Mouse (Mus musculus) kidney, embryonic 14.5 days (tissue): ENCODE measurements at regions not wholly inside any gene's neighbourhood (a gene's known extent, or its start where the extent isn't known, plus 50 kb on each side); places are given as distances from the start of the nearest gene placed in this dataset.
"Not testable (repeated sequence)": the region's sequence is repeated elsewhere in the genome, so short reads cannot be mapped to it uniquely, and the experiment has no call there.

ENCODE experiments used
- ATAC-seq: fragments of 200-750 bp; cut with Nextera tagmentation; 2 replicates; pipeline ENCODE4 v1.8.0; 2017; ENCODE audit warnings: moderate number of reproducible peaks, mild to moderate bottlenecking, moderate TSS enrichment, moderate library complexity; ENCODE audit not compliant: low FRiP score, low TSS enrichment
- H3K27ac ChIP-seq: fragments of 300-500 bp; sonication (generic); 2 replicates; pipeline ENCODE4 v1.5.1; 2014; ENCODE audit warnings: low read depth, mild to moderate bottlenecking, low read length, moderate library complexity, mixed read lengths
- H3K27me3 ChIP-seq: fragments of 300-500 bp; sonication (generic); 2 replicates; pipeline ENCODE4 v1.6.1; 2014; ENCODE audit warnings: mild to moderate bottlenecking, low read length; ENCODE audit not compliant: control insufficient read depth, insufficient read depth
- H3K36me3 ChIP-seq: fragments of 300-500 bp; sonication (generic); 2 replicates; pipeline ENCODE4 v1.6.1; 2014; ENCODE audit warnings: low read length, mixed read lengths; ENCODE audit not compliant: control insufficient read depth, insufficient read depth
- H3K4me1 ChIP-seq: fragments of 300-500 bp; sonication (generic); 2 replicates; pipeline ENCODE4 v1.6.1; 2014; ENCODE audit warnings: low read length, mixed read lengths; ENCODE audit not compliant: control insufficient read depth, insufficient read depth
- H3K4me2 ChIP-seq: fragments of 300-500 bp; sonication (generic); replicated peaks from 2 replicates; pipeline ENCODE4 v1.6.1; 2014; ENCODE audit warnings: low read depth, mild to moderate bottlenecking, low read length
- H3K4me3 ChIP-seq: fragments of 300-500 bp; sonication (generic); 2 replicates; pipeline ENCODE4 v1.5.1; 2014; ENCODE audit warnings: mild to moderate bottlenecking, low read length
- H3K9ac ChIP-seq: fragments of 300-500 bp; sonication (generic); 2 replicates; pipeline ENCODE4 v1.6.1; 2014; ENCODE audit warnings: low read depth, mild to moderate bottlenecking, low read length, moderate library complexity
- H3K9me3 ChIP-seq: fragments of 300-500 bp; sonication (generic); 2 replicates; pipeline ENCODE4 v1.6.1; 2016; ENCODE audit warnings: low read length; ENCODE audit not compliant: control insufficient read depth
- WGBS: fragments of 180-500 bp; shearing (Covaris S2); extraction: QIAGEN DNeasy Blood & Tissue Kit; methylation state at CpG from one replicate; pipeline ENCODE4 v1.1.7; 2014; 5-methylcytosine and 5-hydroxymethylcytosine counted together

DNA sequence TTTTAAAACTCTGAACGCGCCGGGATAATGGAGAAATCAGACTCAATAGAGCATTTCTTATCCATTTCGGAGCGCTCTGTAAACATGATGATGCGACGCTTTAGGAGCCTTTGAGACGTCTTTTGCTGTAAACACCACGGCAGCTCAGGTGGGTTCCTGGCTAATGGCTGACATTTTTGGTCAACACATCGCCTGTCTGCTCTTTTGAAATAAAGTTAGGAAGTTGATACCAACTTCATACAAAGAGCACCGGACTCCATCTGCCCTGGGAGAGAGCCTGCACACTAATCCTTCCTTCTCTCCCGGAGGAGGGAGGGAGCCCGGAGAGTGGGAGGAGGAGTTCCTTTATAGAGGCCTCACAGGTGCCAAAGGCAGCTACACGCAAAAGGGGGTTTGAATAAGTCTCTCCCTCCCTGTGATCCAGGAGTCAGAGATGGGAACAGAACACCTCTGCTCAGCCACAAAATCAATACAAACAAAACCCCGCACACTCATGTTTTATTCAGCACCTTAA lies 63.8 kb upstream of the Srsf6 start:
- Histone ChIP-seq H3K4me1 (no peaks in the 10 kb centered on the region), H3K36me3 (no peaks in the 10 kb centered on the region), H3K9ac (no peak overlapping the region), H3K27me3 (no peaks in the 10 kb centered on the region), H3K9me3 (no peaks in the 10 kb centered on the region), H3K4me2 (peak overlapping the region; percentile 32), H3K27ac (no peak overlapping the region), H3K4me3 (peak overlapping the region; percentile 17; the same call in 1 of the 2 replicates)
- 3% methylated on average over 15 of the region's 15 CpGs for WGBS
- no peak for ATAC-seq

DNA sequence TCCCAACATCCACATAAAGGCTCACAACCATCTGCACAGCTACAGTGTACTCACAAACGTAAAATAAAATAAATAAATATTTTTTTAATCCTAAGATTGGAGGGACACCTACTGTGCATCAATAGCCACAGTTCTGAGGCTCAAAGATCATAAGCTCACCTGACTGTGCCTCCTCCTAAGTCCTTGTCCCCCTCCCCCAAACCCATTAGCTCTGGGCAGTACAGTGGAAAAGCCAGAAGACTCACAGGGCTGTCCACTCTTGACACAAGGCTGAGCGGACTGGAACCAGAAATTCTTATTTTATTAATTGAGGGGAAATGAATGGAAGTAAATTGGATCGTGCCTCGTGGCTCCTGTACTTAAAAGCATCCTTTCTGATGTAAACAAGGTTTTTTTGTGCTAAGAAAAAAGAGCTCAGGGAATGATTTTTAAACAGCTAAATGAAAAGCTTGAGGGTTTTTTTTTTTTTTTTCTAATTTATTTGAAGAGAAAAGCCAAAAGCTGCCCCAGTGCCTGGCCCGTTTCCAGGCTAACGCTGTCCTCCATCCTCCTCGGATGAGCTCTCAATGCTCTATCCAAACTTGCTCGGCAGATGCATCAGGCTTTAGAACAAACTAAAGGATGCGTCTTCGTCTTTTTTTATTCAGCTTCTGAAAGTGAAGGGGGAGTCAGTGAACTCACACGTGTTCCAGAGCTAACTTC lies 64.6 kb upstream of the Srsf6 start:
- WGBS: 16% methylated on average over 11 of the region's 11 CpGs
- Histone ChIP-seq H3K27ac (no peak overlapping the region), H3K9me3 (no peaks in the 10 kb centered on the region), H3K4me3 (no peak overlapping the region; the same call in 1 of the 2 replicates), H3K4me1 (no peaks in the 10 kb centered on the region), H3K4me2 (peak overlapping the region; percentile 32; the same call in 1 of the 2 replicates), H3K9ac (no peak overlapping the region), H3K27me3 (no peaks in the 10 kb centered on the region), H3K36me3 (no peaks in the 10 kb centered on the region)
- no peak for ATAC-seq

DNA sequence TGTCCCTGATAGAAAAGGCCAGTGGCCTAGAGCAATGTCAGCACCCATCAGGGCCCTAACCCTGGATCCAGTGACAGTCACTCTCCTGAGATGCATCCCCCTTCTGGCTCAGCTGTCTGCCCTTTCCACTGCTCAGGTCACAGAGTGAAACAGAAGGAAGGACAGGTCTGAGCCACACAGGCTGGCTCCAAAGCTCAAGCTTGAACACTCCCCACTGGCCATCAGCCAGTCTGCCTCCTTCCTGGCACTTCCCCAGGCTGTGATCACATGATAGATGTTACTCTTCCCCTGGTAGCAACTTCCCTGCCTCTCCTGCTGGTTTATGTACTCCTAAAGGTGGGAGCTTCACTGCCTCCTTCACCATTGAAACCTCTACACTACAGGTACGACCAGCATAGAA lies 66.8 kb upstream of the Srsf6 start:
- H3K9ac ChIP-seq: no peak overlapping the region
- 60% methylated on average over 1 of the region's 1 CpGs for WGBS
- H3K36me3 ChIP-seq: no peaks in the 10 kb centered on the region
- H3K4me1 ChIP-seq: no peaks in the 10 kb centered on the region
- no peaks in the 10 kb centered on the region for H3K27me3 ChIP-seq
- no peak overlapping the region for H3K27ac ChIP-seq
- no peak overlapping the region for H3K4me2 ChIP-seq
- H3K9me3 ChIP-seq: no peaks in the 10 kb centered on the region
- ATAC-seq: 0 out of 2 replicates have a peak, but pooled peaks have one; percentile 39
- no peak overlapping the region for H3K4me3 ChIP-seq

DNA sequence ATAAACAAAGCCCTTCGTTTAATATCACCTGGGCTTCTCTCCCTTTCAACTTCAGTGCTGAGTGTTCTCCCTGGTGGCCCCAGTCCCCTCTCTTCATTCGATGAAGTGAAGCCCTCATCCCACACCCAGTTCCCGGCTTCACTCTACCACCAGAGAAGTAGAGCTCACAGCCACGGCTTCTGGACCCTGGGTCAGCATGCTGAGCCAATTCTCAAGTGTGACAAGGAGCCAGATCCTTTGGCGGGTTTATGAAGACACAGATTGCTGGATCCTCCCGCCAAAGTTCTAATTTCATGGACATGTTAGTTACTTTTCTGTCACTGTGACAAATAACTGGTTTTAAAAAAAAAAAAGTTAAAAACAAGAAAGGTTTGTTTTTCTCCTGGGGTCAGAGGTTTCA lies 76.7 kb upstream of the Srsf6 start:
- no peak for ATAC-seq
- Histone ChIP-seq H3K27ac (no peak overlapping the region), H3K4me3 (no peak overlapping the region), H3K27me3 (no peaks in the 10 kb centered on the region), H3K4me1 (no peaks in the 10 kb centered on the region), H3K9me3 (no peaks in the 10 kb centered on the region), H3K36me3 (no peaks in the 10 kb centered on the region), H3K9ac (no peak overlapping the region), H3K4me2 (no peak overlapping the region)
- 59% methylated on average over 6 of the region's 6 CpGs for WGBS

- no peak overlapping the region for H3K9ac ChIP-seq
- no peaks in the 10 kb centered on the region for H3K9me3 ChIP-seq
- 55% methylated on average over 7 of the region's 7 CpGs for WGBS
- no peak overlapping the region for H3K4me2 ChIP-seq
- H3K4me1 ChIP-seq: no peaks in the 10 kb centered on the region
- no peaks in the 10 kb centered on the region for H3K27me3 ChIP-seq
- no peak overlapping the region for H3K4me3 ChIP-seq
- no peak for ATAC-seq
- no peak overlapping the region for H3K27ac ChIP-seq
- H3K36me3 ChIP-seq: no peaks in the 10 kb centered on the region
These were observed 77.8 kb upstream of the Srsf6 start for GRCm38 (mm10) chr2:162853576-162853975.

DNA sequence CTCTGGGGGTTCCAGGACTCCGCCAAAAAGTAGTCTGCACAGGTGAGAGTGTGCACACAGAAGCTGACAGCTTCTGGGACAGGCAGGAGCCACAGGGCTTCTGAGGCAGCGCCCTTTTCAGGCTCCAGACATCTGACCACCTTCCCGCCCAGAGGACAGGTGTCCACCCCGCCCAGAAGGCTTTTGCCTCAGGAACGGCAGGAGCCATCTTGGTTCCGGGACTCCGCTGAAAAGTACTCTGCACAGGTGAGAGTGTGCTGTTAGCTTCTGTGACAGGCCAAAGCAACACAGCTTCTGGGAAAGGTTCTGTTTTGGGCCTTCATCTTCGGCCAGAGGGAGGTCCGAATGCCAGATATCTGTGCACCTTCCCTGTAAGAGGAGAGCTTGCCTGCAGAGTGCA lies 89.6 kb upstream of the Srsf6 start:
- whole genome bisulfite sequencing: 91% methylated on average over 9 of the region's 9 CpGs
- H3K4me1 ChIP-seq, H3K4me2 ChIP-seq, ATAC-seq, H3K9me3 ChIP-seq, H3K27ac ChIP-seq, H3K27me3 ChIP-seq, H3K36me3 ChIP-seq, H3K9ac ChIP-seq, H3K4me3 ChIP-seq: not testable (repeated sequence)

- no peaks in the 10 kb centered on the region for H3K27me3 ChIP-seq
- H3K27ac ChIP-seq: no peak overlapping the region
- no peak overlapping the region for H3K9ac ChIP-seq
- 62% methylated on average over 2 of the region's 2 CpGs for WGBS
- no peaks in the 10 kb centered on the region for H3K4me1 ChIP-seq
- no peak overlapping the region for H3K4me2 ChIP-seq
- H3K9me3 ChIP-seq: no peaks in the 10 kb centered on the region
- no peaks in the 10 kb centered on the region for H3K36me3 ChIP-seq
- ATAC-seq: no peak
- no peak overlapping the region for H3K4me3 ChIP-seq
These were observed 93.6 kb upstream of the Srsf6 start for GRCm38 (mm10) chr2:162837776-162838175.

DNA sequence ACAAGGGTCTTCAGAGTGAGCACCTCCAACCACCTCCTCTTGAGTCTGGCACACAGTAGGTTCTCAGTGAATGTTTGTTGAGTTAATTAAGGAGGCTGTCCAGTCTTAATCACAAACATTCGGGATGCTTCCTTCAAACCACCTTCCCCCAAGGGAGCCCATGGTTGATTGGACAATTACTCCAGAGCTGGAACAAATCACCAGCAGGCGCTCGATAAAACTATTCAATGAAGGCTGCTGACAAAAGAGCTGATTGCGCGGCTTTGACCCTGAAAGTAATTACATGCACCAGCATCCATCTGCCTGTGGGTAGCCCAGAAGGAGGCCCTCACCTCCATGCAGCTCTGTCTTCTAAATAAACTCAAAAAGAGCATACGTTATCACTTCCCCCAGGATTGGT lies 97.6 kb upstream of the Srsf6 start:
- 84% methylated on average over 6 of the region's 6 CpGs for WGBS
- ATAC-seq: no peak
- no peak overlapping the region for H3K27ac ChIP-seq
- no peaks in the 10 kb centered on the region for H3K36me3 ChIP-seq
- H3K9ac ChIP-seq: no peak overlapping the region
- no peak overlapping the region for H3K4me3 ChIP-seq
- no peaks in the 10 kb centered on the region for H3K4me1 ChIP-seq
- H3K9me3 ChIP-seq: no peaks in the 10 kb centered on the region
- no peak overlapping the region for H3K4me2 ChIP-seq
- H3K27me3 ChIP-seq: no peaks in the 10 kb centered on the region

- 86% methylated on average over 4 of the region's 4 CpGs for WGBS
- no peaks in the 10 kb centered on the region for H3K9me3 ChIP-seq
- H3K36me3 ChIP-seq: no peaks in the 10 kb centered on the region
- H3K9ac ChIP-seq: no peak overlapping the region
- no peak overlapping the region for H3K4me2 ChIP-seq
- H3K4me1 ChIP-seq: no peaks in the 10 kb centered on the region
- no peaks in the 10 kb centered on the region for H3K27me3 ChIP-seq
- H3K4me3 ChIP-seq: no peak overlapping the region
- H3K27ac ChIP-seq: no peak overlapping the region
- no peak for ATAC-seq
These were observed 112.5 kb upstream of the Srsf6 start for GRCm38 (mm10) chr2:162818787-162819186.
